Mouse (Mus musculus): ENCODE data around the gene Ccser1. TPM values are rescaled to one million over a fixed set of nuclear protein-coding genes. Genes with fewer than 3 reads are reported as not detected.
A peak's percentile ranks its signal among the peaks of the same experiment; 100 is the strongest.

The Ccser1 gene
- total RNA-seq, 2 experiments from 2014 or later: 29.9 to 30.5 TPM

GRCm38 (mm10) chr6:61296188-61297037, 116.3 kb downstream of the Ccser1 start:
- peak; percentile 74 to 87 for DNase-seq (ENCODE audit: low spot score in 2 of 2)

GRCm38 (mm10) chr6:61300441-61300840, 120.3 kb downstream of the Ccser1 start:
- no peak for DNase-seq (ENCODE audit: low spot score in 2 of 2)

- DNase-seq (ENCODE audit: low spot score in 2 of 2): no peak
These were observed 120.9 kb downstream of the Ccser1 start for GRCm38 (mm10) chr6:61300975-61301374.

- DNase-seq (ENCODE audit: low spot score in 2 of 2): peak in 1 of 2 experiments; percentile 24
These were observed 121.5 kb downstream of the Ccser1 start for GRCm38 (mm10) chr6:61301631-61302030.

- no peak for DNase-seq (ENCODE audit: low spot score in 2 of 2)
These were observed 131.4 kb downstream of the Ccser1 start for GRCm38 (mm10) chr6:61311324-61312091.

- DNase-seq (ENCODE audit: low spot score in 2 of 2): peak; percentile 44 to 71
These were observed 135.9 kb downstream of the Ccser1 start for GRCm38 (mm10) chr6:61315884-61316601.

GRCm38 (mm10) chr6:61320842-61321241, 140.7 kb downstream of the Ccser1 start:
- no peak for DNase-seq (ENCODE audit: low spot score in 2 of 2)

- no peak for DNase-seq (ENCODE audit: low spot score in 2 of 2)
These were observed 142.2 kb downstream of the Ccser1 start for GRCm38 (mm10) chr6:61322328-61322727.

- DNase-seq (ENCODE audit: low spot score in 2 of 2): no peak
These were observed 146.0 kb downstream of the Ccser1 start for GRCm38 (mm10) chr6:61326131-61326530.

- no peak for DNase-seq (ENCODE audit: low spot score in 2 of 2)
These were observed 148.9 kb downstream of the Ccser1 start for GRCm38 (mm10) chr6:61328981-61329380.

- DNase-seq (ENCODE audit: low spot score in 2 of 2): no peak
These were observed 149.7 kb downstream of the Ccser1 start for GRCm38 (mm10) chr6:61329593-61330540.

GRCm38 (mm10) chr6:61334466-61334865, 154.3 kb downstream of the Ccser1 start:
- DNase-seq (ENCODE audit: low spot score in 2 of 2): no peak

- DNase-seq (ENCODE audit: low spot score in 2 of 2): peak in 1 of 2 experiments; percentile 67
These were observed 167.1 kb downstream of the Ccser1 start for GRCm38 (mm10) chr6:61347045-61347838.

GRCm38 (mm10) chr6:61363722-61364121, 183.6 kb downstream of the Ccser1 start:
- peak in 1 of 2 experiments; percentile 37 for DNase-seq (ENCODE audit: low spot score in 2 of 2)

- DNase-seq (ENCODE audit: low spot score in 2 of 2): peak in 1 of 2 experiments; percentile 44
These were observed 202.4 kb downstream of the Ccser1 start for GRCm38 (mm10) chr6:61382526-61382925.

- DNase-seq (ENCODE audit: low spot score in 2 of 2): no peak
These were observed 202.9 kb downstream of the Ccser1 start for GRCm38 (mm10) chr6:61382991-61383390.

- no peak for DNase-seq (ENCODE audit: low spot score in 2 of 2)
These were observed 206.9 kb downstream of the Ccser1 start for GRCm38 (mm10) chr6:61387046-61387445.

- DNase-seq (ENCODE audit: low spot score in 2 of 2): no peak
These were observed 247.4 kb downstream of the Ccser1 start for GRCm38 (mm10) chr6:61427490-61427889.
